Mouse (Mus musculus) liver, postnatal 0 days (tissue): ENCODE results near the gene Gapdh. TPM values are rescaled to one million over a fixed set of nuclear protein-coding genes. Genes with fewer than 3 reads are reported as not detected.

ENCODE experiments used
- ATAC-seq: fragments of 200-750 bp; cut with Nextera tagmentation; 2 replicates; pipeline ENCODE4 v1.8.0; 2017; ENCODE audit warnings: mild to moderate bottlenecking, moderate library complexity
- DNase-seq: peaks from one replicate; pipeline ENCODE4 v3.0.0-alpha.2; 2016
- H3K27ac ChIP-seq: fragments of 300-500 bp; sonication (generic); 2 replicates; pipeline ENCODE4 v1.5.1; 2014; ENCODE audit warnings: antibody characterized with exemption, moderate library complexity, mild to moderate bottlenecking, low read depth
- H3K27me3 ChIP-seq: fragments of 300-500 bp; sonication (generic); 2 replicates; pipeline ENCODE4 v1.6.1; 2014; ENCODE audit warnings: low read length, control low read depth, mixed read lengths; ENCODE audit not compliant: insufficient read depth
- H3K36me3 ChIP-seq: fragments of 300-500 bp; sonication (generic); replicated peaks from 2 replicates; pipeline ENCODE4 v1.6.1; 2014; ENCODE audit warnings: mild to moderate bottlenecking, control low read depth, low read length, moderate library complexity, mixed read lengths; ENCODE audit not compliant: insufficient read depth
- H3K4me1 ChIP-seq: fragments of 300-500 bp; sonication (generic); 2 replicates; pipeline ENCODE4 v1.6.1; 2014; ENCODE audit warnings: antibody characterized with exemption, mild to moderate bottlenecking, control low read depth; ENCODE audit not compliant: insufficient read depth
- H3K4me2 ChIP-seq: fragments of 300-500 bp; sonication (generic); 2 replicates; pipeline ENCODE4 v1.6.1; 2014; ENCODE audit warnings: low read depth, mild to moderate bottlenecking, low read length, moderate library complexity, mixed read lengths
- H3K4me3 ChIP-seq: fragments of 300-500 bp; sonication (generic); 2 replicates; pipeline ENCODE4 v1.5.1; 2014; ENCODE audit warnings: low read depth, low read length
- H3K9ac ChIP-seq: fragments of 300-500 bp; sonication (generic); replicated peaks from 2 replicates; pipeline ENCODE4 v1.6.1; 2014; ENCODE audit warnings: mild to moderate bottlenecking, moderate library complexity
- H3K9me3 ChIP-seq: fragments of 300-500 bp; sonication (generic); 2 replicates; pipeline ENCODE4 v1.6.1; 2016; ENCODE audit warnings: mild to moderate bottlenecking, control low read depth, low read length, mixed read lengths
- CTCF ChIP-seq: sonication (generic); IDR thresholded peaks from 2 replicates; pipeline ENCODE4 v1.5.1; 2016; ENCODE audit warnings: antibody characterized with exemption, low read depth
- EP300 ChIP-seq: IDR thresholded peaks from 2 replicates; pipeline ENCODE4 v1.6.1; 2016; ENCODE audit warnings: antibody characterized with exemption, low read depth, mild to moderate bottlenecking
- WGBS: fragments of 180-500 bp; shearing (Covaris S2); extraction: QIAGEN DNeasy Blood & Tissue Kit; methylation state at CpG from one replicate; pipeline ENCODE4 v1.1.7; 2014; ENCODE audit not compliant: insufficient replicate concordance; 5-methylcytosine and 5-hydroxymethylcytosine counted together
- polyA plus RNA-seq: library from polyadenylated mRNA; unstranded; fragments of >200 nt; fragmentation: Nextera tagmentation; extraction: Ambion mirVana; gene quantifications from 2 replicates; pipeline ENCODE4 v1.2.1, GENCODE M21; 2015

Gapdh gene
- polyA plus RNA-seq, 1 experiment from 2014 or later = 1,565 TPM

- DNase-seq (no peak), ATAC-seq (no peak)
- TF ChIP-seq EP300 (no peak), CTCF (no peak)
- Histone ChIP-seq H3K9ac (no peak overlapping the region), H3K36me3 (peaks cover 42% of the 10 kb centered on the region), H3K27ac (0 out of 2 replicates have a peak overlapping the region, but pooled peaks have one; percentile 16), H3K4me2 (no peak overlapping the region), H3K27me3 (no peaks in the 10 kb centered on the region), H3K9me3 (no peaks in the 10 kb centered on the region), H3K4me1 (peaks cover 26% of the 10 kb centered on the region), H3K4me3 (no peak overlapping the region)
- WGBS = 81% methylated on average over 9 of the region's 9 CpGs
These were observed 22.4 kb downstream of the Gapdh start for GRCm38 (mm10) chr6:125143904-125144303.

GRCm38 (mm10) chr6:125143128-125143527, 23.1 kb downstream of the Gapdh start:
- H3K9me3 ChIP-seq = no peaks in the 10 kb centered on the region
- ATAC-seq (no peak), DNase-seq (no peak)
- H3K27me3 ChIP-seq = no peaks in the 10 kb centered on the region
- no peak overlapping the region for H3K9ac ChIP-seq
- H3K27ac ChIP-seq = no peak overlapping the region
- peaks cover 47% of the 10 kb centered on the region for H3K36me3 ChIP-seq
- peaks cover 22% of the 10 kb centered on the region for H3K4me1 ChIP-seq
- H3K4me3 ChIP-seq = no peak overlapping the region
- no peak overlapping the region for H3K4me2 ChIP-seq
- 73% methylated on average over 3 of the region's 3 CpGs for WGBS
- TF ChIP-seq CTCF = no peak
- no peak for TF ChIP-seq EP300

GRCm38 (mm10) chr6:125142436-125142835, 23.8 kb downstream of the Gapdh start:
- WGBS = 91% methylated on average over 8 of the region's 8 CpGs
- H3K4me3 ChIP-seq = no peak overlapping the region
- no peak overlapping the region for H3K4me2 ChIP-seq
- H3K9ac ChIP-seq = no peak overlapping the region
- DNase-seq (no peak), ATAC-seq (no peak)
- H3K27ac ChIP-seq = no peak overlapping the region
- no peaks in the 10 kb centered on the region for H3K27me3 ChIP-seq
- H3K9me3 ChIP-seq = no peaks in the 10 kb centered on the region
- peaks cover 52% of the 10 kb centered on the region for H3K36me3 ChIP-seq
- peaks cover 19% of the 10 kb centered on the region for H3K4me1 ChIP-seq
- TF ChIP-seq CTCF = no peak
- no peak for TF ChIP-seq EP300

GRCm38 (mm10) chr6:125139747-125140146, 26.5 kb downstream of the Gapdh start:
- Histone ChIP-seq H3K27ac (no peak overlapping the region), H3K4me1 (peaks cover 2% of the 10 kb centered on the region), H3K9me3 (no peaks in the 10 kb centered on the region), H3K36me3 (peaks cover 75% of the 10 kb centered on the region), H3K27me3 (no peaks in the 10 kb centered on the region), H3K9ac (no peak overlapping the region), H3K4me3 (no peak overlapping the region), H3K4me2 (no peak overlapping the region)
- ATAC-seq (no peak), DNase-seq (no peak)
- 89% methylated on average over 7 of the region's 7 CpGs for WGBS
- TF ChIP-seq CTCF (no peak), EP300 (no peak)

- H3K9me3 ChIP-seq = no peaks in the 10 kb centered on the region
- H3K9ac ChIP-seq = no peak overlapping the region
- 92% methylated on average over 19 of the region's 19 CpGs for WGBS
- TF ChIP-seq EP300 (no peak), CTCF (peak; percentile 72)
- no peak overlapping the region for H3K27ac ChIP-seq
- peaks cover 5% of the 10 kb centered on the region; the same call in 1 of the 2 replicates for H3K4me1 ChIP-seq
- no peaks in the 10 kb centered on the region for H3K27me3 ChIP-seq
- H3K36me3 ChIP-seq = peaks cover 78% of the 10 kb centered on the region
- DNase-seq (peak; percentile 70), ATAC-seq (no peak)
- no peak overlapping the region for H3K4me3 ChIP-seq
- H3K4me2 ChIP-seq = no peak overlapping the region
These were observed 29.1 kb downstream of the Gapdh start for GRCm38 (mm10) chr6:125137002-125137671.

- peak overlapping the region; percentile 84 for H3K9ac ChIP-seq
- H3K36me3 ChIP-seq = peaks cover 56% of the 10 kb centered on the region
- H3K9me3 ChIP-seq = no peaks in the 10 kb centered on the region
- ATAC-seq (no peak), DNase-seq (no peak)
- peak overlapping the region; percentile 97 for H3K4me2 ChIP-seq
- peaks cover 10% of the 10 kb centered on the region for H3K4me1 ChIP-seq
- 1% methylated on average over 11 of the region's 11 CpGs for WGBS
- H3K27ac ChIP-seq = 0 out of 2 replicates have a peak overlapping the region, but pooled peaks have one; percentile 22
- peak overlapping the region; percentile 81 for H3K4me3 ChIP-seq
- H3K27me3 ChIP-seq = no peaks in the 10 kb centered on the region
- TF ChIP-seq EP300 (no peak), CTCF (no peak)
These were observed 33.8 kb downstream of the Gapdh start for GRCm38 (mm10) chr6:125132470-125132869.
